Mouse (Mus musculus): ENCODE data around the gene Camsap1.

GRCm38 (mm10) chr2:25877736-25878268 is 105.3 kb downstream of the Camsap1 start:
- TF ChIP-seq CTCF (IDR thresholded peaks at IDR 0.05; ENCODE audit: control insufficient read depth, insufficient read depth, insufficient read length) (no peak), USF1 (IDR thresholded peaks at IDR 0.05; ENCODE audit: low read depth) (no peak)

All from C2C12 (cell line).